Mouse (Mus musculus) monocyte, adult 5-6 weeks (primary cell): ENCODE results near the gene Dip2b. TPM values are rescaled to one million over a fixed set of nuclear protein-coding genes. Genes with fewer than 3 reads are reported as not detected.

Experiments used
- ATAC-seq: fragments of 153-309, 156-312 bp; replicated peaks from 2 replicates; pipeline ENCODE4 v1.8.0; 2017; ENCODE audit warnings: mild to moderate bottlenecking; ENCODE audit not compliant: low TSS enrichment, insufficient number of reproducible peaks, severe bottlenecking, poor library complexity, low FRiP score
- total RNA-seq: library from RNA; stranded (forward); fragments of 200-1000, 200-491, 200-594 nt; gene quantifications from 3 replicates; pipeline ENCODE4 v1.2.3, GENCODE M21; 2017

The Dip2b gene
- total RNA-seq, 1 experiment from 2014 or later: 12.8 TPM

- ATAC-seq: peak; percentile 69
These were observed 42.5 kb downstream of the Dip2b start for GRCm38 (mm10) chr15:100080833-100081477.

- ATAC-seq: no peak
These were observed 43.1 kb downstream of the Dip2b start for GRCm38 (mm10) chr15:100081478-100081998.

GRCm38 (mm10) chr15:100082052-100082451, 43.6 kb downstream of the Dip2b start:
- ATAC-seq: no peak

DNA sequence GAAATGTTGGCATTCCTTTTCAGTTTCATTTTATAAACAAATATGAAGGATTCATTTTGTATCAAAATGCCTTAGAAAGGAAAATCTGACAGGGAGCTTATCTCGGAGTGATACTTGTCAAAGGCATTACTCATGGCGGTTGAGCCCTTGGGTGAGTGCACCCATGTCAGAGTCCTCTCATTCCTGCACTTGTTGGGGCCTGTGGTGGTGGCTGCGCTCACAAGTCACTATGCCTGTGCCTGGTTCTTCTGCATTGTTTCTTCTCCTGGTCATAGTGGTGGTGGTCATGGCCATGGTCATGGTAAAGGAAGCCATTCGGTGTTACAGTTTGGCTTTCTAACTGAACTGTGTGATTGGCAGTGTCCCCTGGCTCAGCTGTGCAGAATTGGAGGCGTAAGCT, 44.3 kb downstream of the Dip2b start:
- no peak for ATAC-seq

DNA sequence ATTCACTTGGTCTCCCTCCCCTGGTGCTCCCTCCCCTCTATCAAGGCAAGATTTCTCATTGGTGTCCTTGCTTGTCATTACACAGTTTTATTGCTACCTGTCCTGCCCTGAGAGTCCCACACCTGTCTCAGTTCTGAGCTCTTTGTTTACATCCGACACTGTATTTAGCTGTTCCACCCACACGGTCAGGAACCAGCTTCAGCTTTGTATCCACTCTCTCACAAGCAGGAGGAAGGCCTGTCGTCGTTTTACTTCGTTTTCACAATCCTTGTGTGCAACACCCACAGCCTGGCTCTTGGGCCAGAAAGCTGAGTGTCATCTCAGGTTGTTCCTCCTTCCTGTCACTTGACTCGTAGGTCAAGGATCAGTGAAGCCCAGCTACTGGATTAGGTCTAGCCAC, 45.4 kb downstream of the Dip2b start:
- ATAC-seq: peak; percentile 67; the same call in 1 of the 2 replicates

- no peak for ATAC-seq
These were observed 46.4 kb downstream of the Dip2b start for GRCm38 (mm10) chr15:100084882-100085281.

DNA sequence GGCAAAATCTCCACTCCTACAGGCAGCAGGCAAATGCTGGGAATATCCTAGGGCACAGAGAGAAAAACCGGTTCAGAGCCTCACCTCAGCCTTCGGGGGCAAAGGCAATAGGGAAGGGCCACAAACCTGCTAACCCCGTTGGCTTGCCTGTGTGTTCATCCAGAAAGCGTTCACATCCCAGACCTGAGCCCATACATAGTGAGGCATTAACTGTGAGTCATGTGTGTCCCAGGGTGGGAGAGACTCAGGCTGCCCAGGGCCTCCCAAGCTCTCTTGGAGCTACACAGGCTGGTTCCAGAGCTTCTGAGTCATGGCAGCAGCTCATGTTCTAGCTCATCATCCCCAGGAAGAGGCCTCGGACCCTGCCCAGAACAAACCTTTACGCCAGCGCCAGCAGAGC, 49.6 kb downstream of the Dip2b start:
- ATAC-seq: no peak

DNA sequence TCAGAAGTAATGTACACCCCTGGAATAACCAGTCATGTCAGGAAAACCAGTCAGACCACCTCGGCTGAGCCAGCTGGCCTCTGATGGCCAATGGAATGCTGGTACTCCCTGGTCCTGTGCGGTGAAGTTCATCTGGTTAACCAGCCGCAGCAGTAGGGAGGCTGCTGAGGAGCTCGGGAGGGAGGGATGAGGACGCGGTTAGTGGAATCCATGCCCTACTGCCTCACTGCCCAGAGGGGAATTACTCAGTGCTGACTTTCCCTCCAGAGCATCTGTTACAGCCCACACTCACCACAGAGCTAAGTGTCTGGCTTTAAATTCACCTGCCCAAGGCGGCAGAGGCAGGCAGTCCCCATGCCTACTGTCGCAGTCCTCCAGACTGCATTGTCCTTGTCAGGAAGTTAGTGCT, 51.2 kb downstream of the Dip2b start:
- no peak for ATAC-seq

GRCm38 (mm10) chr15:100091818-100092217, 53.4 kb downstream of the Dip2b start:
- 0 out of 2 replicates have a peak, but pooled peaks have one; percentile 31 for ATAC-seq

- ATAC-seq: peak; percentile 40; the same call in 1 of the 2 replicates
These were observed 53.8 kb downstream of the Dip2b start for GRCm38 (mm10) chr15:100092258-100092657.

DNA sequence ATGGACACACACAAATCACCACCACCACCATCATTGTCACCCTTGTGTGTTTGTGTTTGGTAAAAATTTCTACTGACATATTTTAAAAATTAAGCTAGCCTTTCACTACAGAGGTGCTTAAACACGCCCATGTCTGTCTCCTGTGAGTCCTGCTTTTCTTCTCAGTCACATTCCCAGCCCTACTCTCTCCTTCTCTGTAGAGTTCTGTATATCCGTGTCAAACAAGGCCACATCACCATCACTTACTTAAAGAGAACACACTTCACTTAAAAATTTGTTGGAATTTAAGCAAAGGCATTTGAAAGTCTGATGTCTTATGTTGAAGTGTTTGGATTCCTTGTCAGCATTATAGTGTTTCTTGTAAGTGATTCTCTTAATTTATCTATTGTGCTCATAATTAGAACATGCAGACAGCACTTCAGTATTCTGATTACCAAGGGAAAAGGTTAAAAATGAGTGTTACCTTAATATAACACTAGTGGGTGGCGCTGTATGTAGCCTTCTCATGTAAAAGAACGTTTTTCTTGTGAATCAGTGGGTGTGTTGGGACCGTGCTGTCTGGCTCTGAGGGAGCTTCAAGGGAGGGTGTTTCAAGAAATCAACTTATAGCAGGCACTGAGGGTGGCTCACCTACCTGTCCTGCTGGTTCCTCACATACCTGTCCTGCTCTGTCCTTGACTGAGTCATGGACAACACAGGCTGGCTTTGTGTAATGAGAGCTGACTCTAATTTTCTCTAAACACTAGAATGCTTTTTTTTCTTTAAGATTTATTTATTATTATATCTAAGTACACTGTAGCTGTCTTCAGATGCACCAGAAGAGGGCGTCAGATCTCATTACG, 58.3 kb downstream of the Dip2b start:
- ATAC-seq: no peak

- ATAC-seq: no peak
These were observed 61.9 kb downstream of the Dip2b start for GRCm38 (mm10) chr15:100100336-100100735.

GRCm38 (mm10) chr15:100101206-100101605, 62.7 kb downstream of the Dip2b start:
- no peak for ATAC-seq

DNA sequence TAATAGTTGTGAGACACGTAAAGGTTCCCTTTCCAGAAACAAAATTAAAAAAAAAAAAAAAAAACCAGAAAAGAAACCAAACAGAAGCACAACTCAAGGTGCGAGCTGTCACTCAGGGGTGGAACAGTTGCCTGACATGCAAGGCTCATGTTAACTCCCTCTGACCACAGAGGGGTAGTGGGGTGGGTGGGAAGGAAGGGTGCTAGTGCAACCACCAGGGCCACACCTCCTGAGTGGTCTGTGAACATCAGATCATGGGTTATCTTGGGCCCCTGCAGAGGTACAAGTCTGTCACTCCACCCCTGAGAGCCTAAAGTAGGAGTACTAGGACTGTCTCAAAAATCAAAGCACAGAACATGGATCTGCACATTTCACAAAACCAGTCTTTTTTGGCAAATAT, 65.7 kb downstream of the Dip2b start:
- no peak for ATAC-seq

DNA sequence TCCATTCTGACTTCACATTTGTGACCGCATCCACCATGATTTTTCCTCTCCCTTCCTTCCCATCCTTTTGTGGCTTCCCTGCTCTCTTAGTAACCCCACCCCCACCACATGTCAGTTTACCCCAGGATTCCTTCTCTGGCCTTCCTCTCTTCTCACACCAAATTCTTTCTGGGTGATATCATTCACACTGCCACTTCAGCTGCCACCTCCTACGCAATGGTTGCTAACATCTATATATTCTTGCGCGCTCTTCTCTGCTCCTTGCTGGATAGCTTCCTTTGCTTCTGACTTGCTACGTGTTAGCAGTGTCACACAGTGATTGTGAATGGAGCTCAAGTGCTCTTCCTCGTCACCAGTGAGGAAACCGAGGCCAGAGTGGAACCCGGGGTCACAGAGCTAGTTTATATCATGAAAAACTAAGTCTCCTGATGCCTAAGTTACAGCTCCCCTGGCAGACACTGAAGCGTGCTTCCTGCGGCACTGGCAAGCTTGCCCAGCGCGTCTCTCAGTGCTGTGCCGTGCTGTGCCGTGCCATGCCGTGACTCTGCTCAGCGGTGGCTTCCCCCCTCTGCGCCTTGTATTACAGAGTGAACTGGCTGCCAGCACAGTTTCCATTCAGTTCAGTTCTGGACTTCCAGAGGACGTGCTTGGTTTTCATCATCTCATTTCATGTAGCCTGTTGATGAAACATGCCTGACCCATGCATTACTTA, 69.8 kb downstream of the Dip2b start:
- no peak for ATAC-seq

DNA sequence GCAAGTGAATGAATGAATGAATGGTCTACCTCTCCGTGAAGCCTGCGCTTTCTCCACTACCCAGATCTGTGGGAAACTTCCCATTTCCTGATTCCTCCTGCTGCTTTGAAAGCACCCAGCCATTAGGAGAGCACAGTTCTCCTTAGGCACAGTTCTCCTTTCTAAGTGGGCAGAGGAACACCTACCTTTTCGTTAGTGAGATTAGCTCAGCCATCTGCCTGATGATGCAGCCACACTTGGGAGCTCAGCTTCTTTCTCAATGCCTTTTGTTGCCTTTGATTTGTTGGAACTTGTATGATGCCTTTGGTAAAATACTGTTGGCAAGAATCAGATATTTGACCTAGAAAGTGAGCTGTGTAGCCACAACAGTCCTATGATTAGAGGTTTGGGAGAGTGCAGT, 71.5 kb downstream of the Dip2b start:
- no peak for ATAC-seq

DNA sequence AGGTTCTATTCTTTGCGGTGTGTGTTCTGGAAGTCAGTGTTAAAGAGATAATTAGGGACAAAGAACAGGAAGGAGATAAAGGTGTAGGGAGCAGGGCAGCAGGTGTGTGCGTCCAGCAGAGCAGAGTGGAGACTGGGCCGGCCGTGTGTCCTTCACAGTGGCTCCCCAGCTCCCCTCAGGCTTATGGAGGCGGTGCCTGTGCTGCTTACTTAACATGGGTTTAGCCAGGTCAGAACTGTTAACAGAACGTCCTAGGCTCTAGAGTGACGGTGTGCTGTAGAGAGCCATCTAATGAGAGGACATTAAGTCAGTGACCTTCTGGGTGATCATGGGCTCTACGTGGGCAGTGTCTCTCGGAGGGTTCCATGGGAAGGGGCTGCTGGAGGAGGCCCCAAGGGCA, 73.4 kb downstream of the Dip2b start:
- no peak for ATAC-seq

DNA sequence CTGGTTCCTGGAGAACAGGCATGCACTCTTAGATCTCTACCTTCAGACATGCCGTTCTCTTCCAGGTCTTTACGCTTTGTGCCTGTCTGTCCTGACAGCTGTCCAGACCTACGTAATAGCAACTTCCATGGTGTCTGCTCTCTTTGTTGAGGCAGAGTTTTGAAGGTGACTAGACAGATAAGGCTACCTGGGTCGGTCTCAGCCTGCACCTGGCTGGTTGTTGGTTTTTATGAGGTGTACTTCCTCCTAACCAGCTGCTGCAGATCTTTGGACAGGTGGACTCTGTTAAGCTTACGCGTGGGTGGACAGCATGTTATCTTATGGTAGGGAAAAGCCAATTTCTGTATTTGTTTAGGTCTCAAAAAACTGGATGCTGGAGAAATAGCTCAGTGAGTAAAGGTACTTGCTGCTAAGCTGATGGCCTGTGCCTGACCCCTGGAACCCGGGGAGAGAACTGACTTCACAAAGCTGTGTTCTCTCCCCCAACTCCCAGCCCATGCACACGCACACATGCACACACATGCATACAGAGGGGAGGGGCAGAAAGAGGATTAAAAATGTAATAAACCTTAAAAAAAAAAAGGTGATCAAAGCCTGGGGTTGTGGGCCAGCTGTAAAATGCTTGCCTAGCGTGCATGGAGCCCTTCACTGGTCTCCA, 74.0 kb downstream of the Dip2b start:
- ATAC-seq: no peak
